Mouse (Mus musculus): ENCODE measurements around the gene Tctex1d2.

The Tctex1d2 gene

GRCm38 (mm10) chr16:32472276-32473015, 52.9 kb downstream of the Tctex1d2 start:
- no peak for DNase-seq

DNA sequence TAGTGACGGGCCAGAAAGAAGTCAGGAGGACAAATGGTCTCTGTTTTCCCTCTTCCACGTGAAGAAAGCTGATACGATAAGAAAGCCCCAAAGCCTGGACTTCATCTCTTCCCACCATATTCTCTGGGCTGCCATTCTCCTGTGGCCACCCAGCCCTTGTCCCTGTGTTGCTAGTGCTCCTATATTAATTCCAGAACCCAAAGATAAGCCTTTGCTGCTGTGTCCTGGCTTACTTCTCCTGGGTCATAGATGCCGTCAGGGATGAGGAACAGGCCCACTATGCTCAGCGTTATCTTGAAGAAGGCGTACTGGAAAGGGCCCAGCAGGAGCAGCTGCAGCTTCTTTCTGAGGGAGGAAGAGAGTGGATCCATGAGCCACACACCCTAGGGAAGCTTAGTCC, 57.8 kb downstream of the Tctex1d2 start:
- no peak for DNase-seq
